Mouse (Mus musculus) kidney, adult 11 months (tissue): ENCODE measurements around the gene Kif13a.

ENCODE experiments used
- DNase-seq: peaks from one replicate; pipeline ENCODE4 v3.0.0; 2022

The Kif13a gene

GRCm38 (mm10) chr13:46919797-46920196 is 9.9 kb downstream of the Kif13a start:
- DNase-seq = no peak

DNA sequence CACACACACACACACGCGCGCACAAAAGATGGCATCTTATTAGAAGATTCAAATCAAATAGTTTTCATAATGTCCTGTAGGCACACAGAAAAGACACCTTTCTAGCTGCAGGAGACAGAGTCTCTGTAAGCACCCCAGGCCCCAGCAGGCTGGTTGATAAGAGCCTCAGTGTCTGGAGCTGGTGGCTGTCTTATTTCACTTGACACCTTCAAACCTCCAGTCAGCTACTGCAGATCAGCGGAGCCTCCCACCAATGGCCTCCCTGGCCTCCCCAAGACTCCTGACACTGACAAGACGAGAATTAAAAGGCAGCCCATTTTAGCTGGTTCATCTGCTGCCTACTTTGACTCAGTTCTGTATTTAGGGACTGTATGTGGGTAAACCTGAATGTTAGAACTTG is 11.2 kb downstream of the Kif13a start:
- no peak for DNase-seq

GRCm38 (mm10) chr13:46911960-46912359 is 17.7 kb downstream of the Kif13a start:
- DNase-seq = no peak

- DNase-seq = peak; percentile 12
These were observed 18.6 kb downstream of the Kif13a start for GRCm38 (mm10) chr13:46911018-46911419.

DNA sequence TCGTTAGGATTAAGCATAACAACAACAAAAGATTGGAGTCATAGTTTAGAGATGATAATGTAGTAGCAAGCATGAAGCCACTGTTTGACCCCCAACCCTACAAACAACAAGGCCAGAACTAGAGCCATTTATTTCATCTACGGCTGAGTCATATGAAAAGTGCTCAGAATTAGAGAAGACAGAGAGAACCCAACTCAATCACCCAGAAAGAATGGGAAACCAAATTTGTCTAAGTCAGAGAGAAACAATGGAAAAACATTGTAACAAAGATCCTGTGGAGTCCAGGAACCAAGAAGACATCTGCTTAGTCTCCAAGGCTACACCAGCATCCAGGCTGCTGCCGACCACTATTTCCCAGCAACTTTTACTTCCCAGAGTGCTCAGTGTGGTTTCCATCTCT is 19.7 kb downstream of the Kif13a start:
- no peak for DNase-seq

DNA sequence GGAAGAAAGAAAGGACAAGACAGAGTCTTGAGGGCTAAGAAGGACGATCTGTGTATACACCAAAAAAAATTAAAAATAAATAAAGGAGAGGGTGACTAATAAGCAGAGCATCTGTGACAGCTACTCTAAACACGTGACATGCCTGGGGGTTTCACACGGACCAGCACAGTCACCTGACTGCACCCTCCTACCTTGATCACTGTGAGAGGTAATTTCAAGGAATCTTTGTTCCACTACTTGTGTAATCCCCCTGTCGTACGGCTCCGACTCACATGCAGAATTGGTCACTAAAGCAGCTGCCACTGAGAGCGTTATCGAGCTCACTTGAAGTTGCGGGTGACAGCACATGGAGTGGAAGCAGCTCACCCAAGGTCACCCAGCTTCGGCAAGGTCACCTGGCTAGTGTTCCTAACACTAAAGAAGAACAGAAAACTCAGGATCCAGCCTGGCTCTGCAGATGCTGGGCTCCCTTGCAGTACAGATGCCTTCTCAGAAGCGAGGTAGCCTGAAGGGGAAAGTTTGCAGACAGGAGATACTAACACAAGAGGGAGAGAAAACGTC is 20.6 kb downstream of the Kif13a start:
- no peak for DNase-seq

- DNase-seq = no peak
These were observed 21.3 kb downstream of the Kif13a start for GRCm38 (mm10) chr13:46908387-46908786.

DNA sequence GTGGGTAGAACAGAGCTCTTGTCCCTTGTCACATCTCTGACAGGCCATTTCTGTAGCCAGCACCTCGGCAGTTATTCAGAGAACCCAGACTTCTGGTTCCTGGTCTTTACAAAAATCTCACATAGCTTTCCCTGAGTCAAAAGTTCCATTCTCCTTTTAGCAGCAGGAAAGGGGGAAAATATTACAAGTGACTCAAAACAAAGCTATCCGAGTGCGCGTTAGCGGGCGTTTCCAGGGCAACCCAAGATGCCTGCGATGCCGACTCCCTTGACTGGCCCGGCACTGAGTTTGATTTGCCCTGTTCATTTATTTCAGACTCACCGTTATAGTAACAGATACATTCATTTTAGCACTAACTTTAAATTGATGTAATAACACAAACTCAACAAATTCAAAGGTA is 21.8 kb downstream of the Kif13a start:
- no peak for DNase-seq

- no peak for DNase-seq
These were observed 22.6 kb downstream of the Kif13a start for GRCm38 (mm10) chr13:46907115-46907514.

- no peak for DNase-seq
These were observed 23.7 kb downstream of the Kif13a start for GRCm38 (mm10) chr13:46905971-46906370.

GRCm38 (mm10) chr13:46904982-46905621 is 24.6 kb downstream of the Kif13a start:
- no peak for DNase-seq

DNA sequence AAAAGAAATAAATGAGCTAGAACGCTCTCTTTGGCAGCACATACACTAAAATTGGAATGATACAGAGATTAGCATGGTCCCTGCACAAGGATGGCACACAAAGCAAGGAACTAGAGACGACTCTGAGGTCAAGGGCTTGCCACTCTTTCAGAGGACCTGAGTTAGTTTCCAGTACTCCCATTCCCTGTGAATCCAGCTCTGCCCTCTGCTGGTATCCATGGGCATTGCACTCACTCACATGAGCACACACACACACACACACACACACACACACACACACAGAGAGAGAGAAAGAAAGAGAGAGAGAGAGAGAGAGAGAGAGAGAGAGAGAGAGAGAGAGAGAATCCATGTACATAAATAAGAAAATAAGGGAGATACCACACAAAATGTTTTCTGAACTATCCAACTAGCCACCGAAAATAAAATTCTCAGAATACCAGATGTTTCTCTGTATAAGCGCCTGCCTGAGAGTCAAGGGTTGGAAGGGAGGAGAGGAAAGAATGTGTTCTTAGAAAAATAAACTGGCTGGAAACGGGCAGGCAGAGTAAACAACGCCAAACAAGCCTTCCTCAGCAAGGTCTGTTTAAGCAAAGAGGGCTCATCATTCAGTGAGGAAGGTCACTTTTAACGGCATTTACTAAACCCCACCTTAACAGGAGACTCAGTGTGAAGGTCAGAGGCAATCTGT is 27.0 kb downstream of the Kif13a start:
- DNase-seq = no peak

DNA sequence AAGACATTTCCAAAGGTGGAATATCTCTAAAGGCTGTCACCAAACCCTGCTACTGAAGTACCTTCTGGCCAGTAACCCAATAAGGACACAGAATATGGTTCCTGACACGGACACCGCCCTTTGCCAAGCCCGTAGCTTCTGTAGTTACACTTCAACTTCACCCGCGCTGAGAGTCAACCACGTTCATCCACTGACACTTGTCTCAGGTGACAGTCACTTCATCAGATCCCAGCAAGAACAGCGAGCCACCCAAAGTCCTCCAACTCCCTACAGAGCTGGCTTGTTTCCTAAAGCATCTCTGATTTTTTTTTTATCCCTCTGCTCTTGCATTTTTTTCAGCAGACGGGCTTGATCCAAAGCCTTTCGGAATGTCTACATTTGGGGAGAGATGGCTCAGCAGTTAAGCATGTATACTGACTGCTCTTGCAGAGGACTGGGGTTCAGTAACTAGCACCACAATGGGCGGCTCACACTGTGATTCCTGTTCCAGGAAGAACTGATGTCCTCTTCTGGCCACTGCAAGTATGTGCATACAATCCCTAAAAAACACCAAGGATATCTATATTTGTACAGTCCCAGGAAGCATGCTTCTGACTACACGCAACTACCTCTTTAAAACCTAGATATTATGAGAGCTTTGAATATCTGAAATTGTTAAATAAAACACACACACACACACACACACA is 28.7 kb downstream of the Kif13a start:
- DNase-seq = no peak

DNA sequence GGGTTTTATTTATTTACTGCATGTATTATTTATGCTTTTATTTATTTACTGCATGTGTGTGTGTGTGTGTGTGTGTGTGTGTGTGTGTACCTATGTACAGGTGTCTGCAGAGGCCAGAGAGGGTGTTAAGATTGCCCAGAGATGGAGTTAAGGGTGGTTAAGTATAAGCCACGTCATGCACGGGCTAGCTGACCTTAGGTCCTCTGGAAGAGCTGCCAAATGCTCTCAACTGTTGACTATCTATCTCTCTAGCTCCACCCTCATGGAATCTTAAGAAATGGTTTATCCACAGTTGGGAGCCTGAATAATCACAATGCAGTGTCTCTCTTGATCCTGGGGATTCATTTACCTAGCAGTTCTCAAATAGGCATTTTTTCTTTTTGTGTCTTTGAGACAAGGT is 30.8 kb downstream of the Kif13a start:
- DNase-seq = no peak

- DNase-seq = no peak
These were observed 31.3 kb downstream of the Kif13a start for GRCm38 (mm10) chr13:46898411-46898810.

DNA sequence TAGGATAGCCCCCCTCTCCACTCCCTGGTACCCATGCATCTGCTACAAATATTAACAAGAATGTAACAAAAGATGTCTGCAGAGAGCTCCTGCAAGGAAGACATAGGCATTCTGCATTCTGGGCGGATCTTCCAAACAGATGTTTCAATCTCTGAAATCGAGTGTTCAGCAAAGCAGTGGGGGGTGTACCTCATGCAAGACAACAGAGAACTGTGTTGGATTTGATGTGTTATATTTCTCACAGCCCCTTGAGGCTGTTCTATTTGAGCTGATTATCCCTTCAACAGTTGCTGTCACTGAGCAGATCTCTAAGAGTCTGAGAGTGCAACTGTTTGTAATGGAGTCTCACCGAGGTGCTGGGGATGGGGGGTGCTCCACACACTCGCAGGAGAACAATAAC is 37.3 kb downstream of the Kif13a start:
- no peak for DNase-seq

- no peak for DNase-seq
These were observed 41.5 kb downstream of the Kif13a start for GRCm38 (mm10) chr13:46888150-46888683.

DNA sequence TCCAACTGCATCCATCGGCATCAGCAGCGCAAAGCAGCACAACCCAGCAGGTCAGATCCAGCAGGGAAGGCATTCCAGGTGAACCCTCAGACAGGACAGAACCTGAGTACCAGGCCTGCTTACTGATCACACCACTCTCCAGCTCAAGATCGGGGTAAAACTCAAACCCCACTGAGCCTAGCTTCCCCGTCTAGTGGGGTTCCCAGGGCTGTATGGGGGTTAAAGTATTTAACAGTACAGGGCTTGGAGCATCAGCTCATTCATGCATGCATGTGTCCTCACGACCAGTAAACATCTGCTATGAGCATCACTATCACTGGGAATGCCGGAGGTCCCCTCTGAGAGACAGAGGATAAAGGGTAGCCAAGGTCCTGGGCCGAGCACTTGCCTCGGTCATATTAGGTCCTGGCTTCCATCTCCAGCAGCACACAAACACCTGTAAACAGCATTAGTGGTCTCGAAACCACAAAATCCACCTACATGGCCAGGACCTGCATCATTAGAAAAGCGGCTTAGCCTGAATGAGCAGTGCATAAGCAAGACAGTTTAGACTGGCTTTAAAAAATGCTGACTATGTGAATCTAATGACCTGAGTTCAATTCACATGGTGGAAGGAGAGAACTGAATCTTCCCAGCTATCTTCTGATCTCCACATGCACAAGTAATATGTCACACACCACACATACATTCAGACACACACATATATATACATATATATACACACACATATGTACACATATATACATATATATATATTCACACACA is 43.0 kb downstream of the Kif13a start:
- no peak for DNase-seq

- no peak for DNase-seq
These were observed 44.0 kb downstream of the Kif13a start for GRCm38 (mm10) chr13:46885759-46886060.

DNA sequence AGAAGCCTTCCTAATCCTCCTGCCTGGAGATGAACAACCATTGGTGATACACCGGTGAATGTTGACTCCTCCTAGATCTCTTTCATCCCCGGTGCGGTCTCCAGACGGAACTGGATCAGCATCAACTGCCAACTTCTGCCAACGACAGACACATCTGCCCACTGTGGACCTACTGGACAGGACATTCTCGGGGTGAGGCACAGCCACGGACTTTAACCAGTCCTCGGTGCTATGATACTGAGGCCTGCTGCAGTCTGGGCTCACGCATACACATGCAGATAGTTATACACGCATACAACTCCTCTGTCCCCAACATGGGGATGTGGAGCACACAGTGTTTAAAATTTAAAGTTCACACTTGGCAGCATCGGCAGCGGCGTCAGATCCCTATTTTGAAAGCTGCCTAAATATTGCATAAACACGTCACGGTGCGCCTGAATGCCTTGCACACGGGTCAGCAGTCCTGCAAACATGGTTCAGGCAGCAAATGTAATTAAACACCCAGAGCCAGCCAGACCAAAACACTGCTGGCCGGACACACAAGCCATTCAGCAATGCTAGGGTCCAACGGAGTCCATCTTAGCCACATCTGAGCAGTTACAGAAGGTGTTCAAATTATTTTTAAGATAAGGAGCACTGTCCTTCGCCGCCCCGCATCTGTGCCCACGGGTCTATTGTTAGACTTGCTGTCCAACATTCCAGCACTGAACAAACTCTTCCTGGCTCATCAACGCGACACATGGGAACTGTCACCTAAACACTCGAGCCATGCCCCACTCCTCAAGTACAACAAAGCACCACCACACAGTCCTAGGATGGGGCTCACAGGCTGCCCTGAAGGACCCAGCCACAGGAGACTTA is 44.5 kb downstream of the Kif13a start:
- no peak for DNase-seq

DNA sequence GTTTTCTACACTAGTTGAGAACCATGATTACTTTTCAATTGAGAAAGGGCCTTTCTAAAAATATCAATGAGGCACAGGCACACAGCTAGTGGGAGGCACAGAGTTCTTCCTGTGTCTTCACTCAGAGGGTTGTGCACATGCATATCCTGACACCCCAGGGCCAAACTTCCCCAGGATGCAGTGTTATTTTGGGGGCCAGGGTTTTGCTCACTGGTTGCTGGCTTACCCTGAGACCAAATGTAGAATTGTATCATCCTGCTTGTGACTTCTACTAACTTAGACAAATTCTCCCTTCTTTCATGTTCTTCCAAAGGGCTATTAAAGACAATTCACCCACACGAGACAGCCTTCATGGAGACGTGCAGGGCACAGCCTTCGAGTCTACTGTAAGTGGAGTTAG is 45.7 kb downstream of the Kif13a start:
- DNase-seq = no peak

GRCm38 (mm10) chr13:46883381-46883780 is 46.3 kb downstream of the Kif13a start:
- DNase-seq = peak; percentile 67
